Mouse (Mus musculus): ENCODE data around the gene Cers6. TPM values are rescaled to one million over a fixed set of nuclear protein-coding genes. Genes with fewer than 3 reads are reported as not detected.
A peak's percentile ranks its signal among the peaks of the same experiment; 100 is the strongest.

Gene Cers6
- polyA plus RNA-seq, 1 experiment from 2014 or later = 13.8 TPM

DNA sequence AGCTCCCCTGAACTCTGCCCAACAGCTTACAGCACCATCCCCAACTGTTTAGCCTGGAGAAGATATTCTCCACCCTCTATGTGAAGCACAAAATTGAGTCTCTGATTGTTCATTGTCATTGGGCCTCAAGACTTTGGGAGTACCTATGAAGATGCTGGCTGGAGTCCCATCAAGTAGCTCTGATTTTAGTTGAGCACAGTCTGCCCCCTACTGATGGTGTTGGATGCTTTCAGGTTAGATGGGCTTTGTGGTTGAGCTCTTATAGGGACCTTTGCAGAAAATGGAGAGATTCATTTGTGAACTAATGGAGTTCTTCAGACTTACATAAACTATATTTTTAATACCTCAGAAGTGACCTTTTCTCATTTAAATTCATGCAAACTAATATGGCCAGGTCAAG, 200.1 kb downstream of the Cers6 start:
- peak; percentile 72 for DNase-seq (ENCODE audit: low spot score)

DNA sequence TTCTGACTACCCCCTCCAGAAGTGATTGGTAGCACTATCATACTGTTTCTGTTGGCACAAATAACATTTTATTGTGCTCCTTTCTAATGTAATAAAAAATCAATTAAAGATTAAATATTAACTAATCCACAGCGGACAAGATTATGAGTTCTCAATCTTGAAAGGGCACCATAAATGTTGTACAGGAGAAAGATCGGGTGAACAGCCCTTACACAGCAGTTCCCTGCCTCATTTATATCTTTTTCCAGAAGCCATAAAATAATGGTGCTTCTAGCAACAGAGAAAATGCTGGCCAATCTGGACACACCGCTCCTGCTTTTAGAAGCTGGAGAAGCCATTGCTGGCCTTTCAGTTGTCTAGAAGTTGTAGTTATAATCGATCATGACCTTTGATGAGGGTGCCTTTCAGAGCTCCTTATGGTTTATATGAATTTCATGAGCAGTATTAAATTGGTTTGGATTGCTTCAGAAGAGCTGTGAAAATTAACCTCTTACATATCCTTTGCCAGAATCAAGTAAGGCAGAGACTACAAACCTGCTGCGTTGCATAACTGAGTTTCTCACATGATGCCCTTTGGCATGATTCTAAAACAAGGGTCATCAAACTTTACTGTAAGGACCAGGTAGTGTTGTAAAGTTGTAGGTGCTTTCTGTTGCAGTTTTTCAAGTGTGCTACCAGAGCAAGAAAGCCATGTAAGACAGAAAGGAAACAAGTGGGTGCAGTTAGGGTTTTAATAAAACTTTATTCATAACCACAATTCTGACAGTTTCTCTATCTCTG, 200.9 kb downstream of the Cers6 start:
- DNase-seq (ENCODE audit: low spot score) = no peak

DNA sequence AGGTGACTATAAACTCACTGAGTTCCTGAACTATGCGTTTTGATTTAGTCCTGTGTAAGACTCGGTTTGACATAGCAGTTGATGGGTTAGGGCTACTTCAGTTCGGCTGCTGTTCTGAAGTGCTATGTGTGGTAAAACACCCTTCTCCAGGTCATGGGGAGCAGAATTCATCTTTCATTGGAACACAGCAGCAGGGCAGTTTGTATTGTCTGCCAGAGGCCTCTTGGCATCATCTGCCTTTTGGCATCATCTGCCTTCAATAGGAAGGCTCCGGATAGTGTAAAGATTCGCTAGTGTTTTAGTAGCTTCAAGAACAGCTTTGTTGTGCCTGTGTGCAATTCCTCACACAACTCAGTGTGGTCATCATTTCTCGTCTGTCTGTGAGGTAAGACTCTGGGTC, 203.5 kb downstream of the Cers6 start:
- no peak for DNase-seq (ENCODE audit: low spot score)

DNA sequence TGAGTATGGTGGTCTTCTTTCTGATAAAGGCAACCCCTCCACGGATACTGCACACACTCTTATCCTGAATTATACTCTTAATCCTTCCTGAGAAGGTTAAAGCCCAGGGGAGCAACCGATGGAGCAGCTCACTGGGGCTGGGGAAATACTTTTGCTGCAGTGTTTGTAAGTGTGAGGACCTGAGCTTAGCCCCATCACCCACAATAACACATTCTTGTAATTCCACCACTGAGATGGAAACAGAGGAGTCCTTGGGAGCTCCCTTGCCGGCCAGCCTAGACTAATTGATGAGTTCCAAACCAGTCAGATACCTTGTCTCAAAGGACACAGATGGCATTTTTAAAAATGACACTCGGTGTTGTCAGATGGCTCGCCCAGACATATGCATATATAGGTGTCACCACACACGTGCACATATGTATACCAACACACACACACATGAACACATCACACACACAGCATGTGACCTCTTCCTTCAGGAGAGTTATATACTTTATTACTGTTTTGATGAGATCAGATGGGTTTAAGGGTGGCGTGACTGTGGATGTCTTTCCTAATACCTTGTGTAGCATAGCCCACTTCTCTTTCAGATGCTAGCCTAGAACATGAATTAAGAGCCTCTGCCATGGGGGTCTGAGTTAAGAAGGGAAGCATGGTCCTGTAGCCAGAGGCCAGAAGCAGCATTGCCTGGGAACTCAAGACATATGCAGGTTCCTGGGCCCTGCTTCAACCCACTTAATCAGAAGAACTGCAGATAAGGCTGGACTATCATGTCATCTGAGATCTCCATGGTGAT, 210.4 kb downstream of the Cers6 start:
- DNase-seq (ENCODE audit: low spot score) = no peak

DNA sequence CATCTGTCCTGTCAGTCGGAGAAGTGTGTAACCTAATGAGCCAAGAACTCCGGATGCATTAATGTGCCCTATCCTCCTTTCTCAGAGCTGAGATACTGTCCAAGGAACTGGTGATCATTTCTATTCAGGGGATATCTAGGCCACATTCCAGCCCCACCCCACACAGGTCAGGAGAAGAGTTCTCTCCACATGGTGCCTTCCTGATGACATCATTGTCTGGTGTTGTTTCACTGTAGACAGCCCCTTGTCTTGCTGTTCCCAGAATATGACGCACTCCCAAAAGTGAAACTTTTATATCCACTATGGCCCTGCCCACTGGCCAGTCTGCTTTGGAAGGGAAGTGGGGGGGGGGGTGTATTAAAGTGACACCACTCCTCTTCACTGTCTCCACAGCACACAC, 215.9 kb downstream of the Cers6 start:
- no peak for DNase-seq (ENCODE audit: low spot score)

DNA sequence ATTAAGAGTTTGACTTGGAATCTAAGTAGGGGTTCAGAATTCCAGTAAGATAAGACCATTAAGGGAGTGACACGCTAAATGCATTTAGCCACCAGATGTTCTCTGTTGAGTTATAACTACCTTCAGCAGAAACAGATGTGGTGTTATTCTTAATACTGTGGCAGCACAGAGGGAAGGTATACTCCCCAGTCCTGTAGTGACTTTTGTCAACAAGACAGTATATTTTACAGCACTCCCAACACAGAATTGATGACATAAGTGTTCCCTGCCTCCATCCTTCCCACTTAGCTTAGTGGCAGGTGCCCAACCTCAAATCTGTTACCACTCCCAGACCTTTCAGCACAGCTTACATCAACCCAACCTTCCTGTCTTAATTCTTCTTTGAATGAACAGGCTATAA, 219.5 kb downstream of the Cers6 start:
- no peak for DNase-seq (ENCODE audit: low spot score)

DNA sequence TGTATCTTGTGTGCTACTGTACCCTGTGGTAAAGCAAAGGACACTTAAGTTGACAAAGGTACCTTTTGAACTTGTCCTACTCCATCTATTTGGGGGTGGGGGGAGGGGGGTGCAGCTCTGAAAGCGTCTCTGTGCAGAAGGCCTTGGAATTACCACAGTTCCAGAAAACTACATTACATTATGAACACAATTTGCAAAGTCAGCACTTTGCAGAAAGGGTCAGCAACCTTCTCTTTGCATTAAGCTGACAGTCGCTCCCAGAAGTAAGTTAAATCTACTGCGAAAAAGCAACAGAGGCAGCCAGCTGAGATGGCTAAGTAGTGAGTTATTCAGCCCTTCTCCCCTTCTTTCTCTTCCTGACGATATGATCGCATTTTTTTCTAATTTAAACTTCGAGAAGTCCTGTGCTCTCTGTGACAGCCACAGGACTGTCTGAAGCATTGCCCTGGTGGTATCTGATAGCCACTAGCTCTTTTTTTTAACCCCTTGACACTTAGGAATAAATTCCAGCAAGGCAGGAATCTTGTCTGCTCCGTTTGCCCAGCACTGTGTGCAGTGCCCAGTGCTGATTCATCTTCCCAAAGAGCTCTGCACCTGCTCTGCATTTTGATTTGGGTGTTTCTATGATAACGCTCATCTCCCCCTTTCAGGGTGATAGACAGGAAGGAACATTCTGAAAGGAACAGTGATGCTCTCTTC, 221.4 kb downstream of the Cers6 start:
- DNase-seq (ENCODE audit: low spot score) = no peak

DNA sequence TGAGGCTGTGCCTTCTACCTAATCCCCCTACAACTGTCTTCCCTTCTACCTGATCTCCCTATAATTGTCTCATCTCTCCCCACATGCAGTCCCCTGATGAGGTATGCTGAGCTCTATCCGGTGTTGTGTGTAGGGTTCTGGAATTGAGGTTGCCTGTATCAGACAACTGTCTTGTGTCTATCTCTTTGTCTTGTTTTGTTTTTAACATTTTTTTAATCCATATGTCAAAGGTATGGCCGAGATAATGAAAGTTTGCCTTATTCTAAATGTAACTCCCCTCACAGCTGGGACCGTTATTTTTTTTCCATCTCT, 221.9 kb downstream of the Cers6 start:
- DNase-seq (ENCODE audit: low spot score) = no peak

DNA sequence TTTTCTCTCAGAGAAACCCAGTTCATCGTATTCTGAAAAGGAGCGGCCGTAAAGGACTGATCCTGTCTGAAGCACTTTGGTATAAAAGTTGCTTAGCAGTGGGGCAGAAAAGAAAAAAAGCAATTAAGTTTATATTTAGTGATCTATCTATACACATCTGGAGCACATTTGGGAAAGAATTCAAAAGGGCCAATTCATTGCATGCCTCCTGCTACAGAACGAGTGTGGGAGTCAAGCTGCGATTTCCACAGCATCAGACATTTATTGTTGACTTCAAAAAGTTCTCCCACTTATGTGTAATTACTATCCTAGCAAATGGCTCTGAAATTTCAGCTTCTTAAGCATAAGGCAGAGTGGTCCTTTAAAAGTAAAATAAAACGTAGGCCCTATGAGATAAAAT, 223.2 kb downstream of the Cers6 start:
- DNase-seq (ENCODE audit: low spot score) = no peak

DNA sequence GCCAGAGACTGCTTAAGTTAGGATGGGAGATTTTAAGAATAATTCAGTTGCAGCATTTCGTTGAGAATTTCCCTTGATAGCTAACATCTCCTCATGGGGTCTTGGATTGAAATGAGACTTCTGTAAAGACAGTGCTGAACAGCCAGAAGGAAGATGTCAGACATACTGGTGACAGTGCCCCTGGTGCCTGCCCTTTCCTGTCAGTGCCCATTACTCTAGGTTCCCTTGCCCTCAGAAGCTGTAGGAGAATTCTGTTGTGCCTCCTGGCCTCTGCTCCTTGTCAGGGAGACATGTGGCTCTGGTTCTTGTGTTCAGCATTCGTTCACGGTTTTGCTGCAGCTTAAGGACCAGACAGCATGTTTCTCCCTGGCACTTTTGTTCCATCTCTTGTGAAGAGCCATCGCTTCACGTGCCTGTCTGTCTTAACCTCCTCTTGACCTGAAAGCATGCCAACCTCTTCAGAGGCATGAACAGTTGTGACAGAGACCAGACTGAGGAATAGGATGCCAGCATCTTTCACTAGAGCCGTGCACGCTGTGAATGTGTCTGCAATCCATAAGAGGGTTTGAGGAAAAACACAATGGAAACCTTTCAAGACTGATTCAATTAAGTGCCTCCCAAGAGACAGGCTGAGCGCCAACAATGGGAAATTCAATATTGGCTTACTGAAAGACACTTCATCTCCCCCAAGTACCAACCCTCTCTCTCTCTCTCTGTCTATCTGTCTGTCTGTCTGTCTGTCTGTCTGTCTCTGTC, 225.4 kb downstream of the Cers6 start:
- no peak for DNase-seq (ENCODE audit: low spot score)

DNA sequence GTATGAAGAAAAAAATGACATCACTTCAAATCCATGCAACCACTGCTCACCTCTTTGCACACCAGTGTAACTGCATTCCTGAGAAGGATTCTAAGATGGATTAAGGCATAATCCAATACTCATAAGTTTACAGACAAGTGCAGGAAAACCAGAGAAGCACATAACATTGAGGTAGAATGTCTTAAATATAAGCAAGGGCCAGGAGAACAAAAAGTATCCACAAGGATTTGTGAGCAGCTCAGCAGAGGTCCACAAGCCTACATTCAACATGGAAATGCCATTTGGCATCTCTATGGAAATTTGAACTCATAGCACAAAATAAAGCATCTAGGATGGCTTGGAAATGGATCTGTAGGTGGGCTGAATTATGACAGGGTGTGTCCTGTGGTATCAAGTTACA, 234.6 kb downstream of the Cers6 start:
- no peak for DNase-seq (ENCODE audit: low spot score)

DNA sequence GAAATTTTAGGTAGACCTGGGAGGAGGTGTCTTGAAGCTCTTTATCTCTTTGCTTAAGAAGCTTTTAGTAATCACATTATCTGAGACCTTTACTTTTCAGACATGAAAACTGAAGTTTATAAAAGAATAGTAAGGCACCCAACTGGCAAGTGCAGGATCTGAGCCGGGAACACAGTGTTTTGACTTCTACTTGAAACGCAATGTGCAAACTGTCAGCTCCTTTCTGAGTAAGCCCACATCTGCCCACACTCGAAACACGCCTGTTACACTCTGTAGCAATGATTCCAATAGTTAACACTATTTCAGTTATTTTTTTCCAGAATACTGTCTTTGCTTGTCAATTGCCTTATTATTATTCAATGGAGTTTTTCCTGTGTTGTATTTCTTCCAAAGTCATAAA, 235.6 kb downstream of the Cers6 start:
- no peak for DNase-seq (ENCODE audit: low spot score)

DNA sequence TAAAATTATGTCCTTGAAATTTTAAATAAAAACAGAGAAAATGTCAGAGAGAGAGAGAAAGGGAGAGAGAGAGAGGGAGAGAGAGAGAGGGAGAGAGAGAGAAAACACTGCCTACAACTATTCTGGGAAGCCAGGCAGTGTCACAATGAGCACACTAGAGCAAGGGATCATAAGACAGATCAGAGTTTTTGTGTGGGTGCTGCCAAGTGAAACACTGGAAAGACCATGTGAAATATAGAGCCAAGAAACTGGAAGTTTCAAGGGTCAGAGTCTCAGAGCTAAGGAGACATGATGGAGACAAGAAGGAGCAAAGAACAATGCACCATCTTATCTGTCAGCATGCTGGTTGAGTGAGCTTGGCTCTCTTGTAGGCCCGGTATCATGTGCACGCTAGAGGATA, 236.3 kb downstream of the Cers6 start:
- DNase-seq (ENCODE audit: low spot score) = no peak

DNA sequence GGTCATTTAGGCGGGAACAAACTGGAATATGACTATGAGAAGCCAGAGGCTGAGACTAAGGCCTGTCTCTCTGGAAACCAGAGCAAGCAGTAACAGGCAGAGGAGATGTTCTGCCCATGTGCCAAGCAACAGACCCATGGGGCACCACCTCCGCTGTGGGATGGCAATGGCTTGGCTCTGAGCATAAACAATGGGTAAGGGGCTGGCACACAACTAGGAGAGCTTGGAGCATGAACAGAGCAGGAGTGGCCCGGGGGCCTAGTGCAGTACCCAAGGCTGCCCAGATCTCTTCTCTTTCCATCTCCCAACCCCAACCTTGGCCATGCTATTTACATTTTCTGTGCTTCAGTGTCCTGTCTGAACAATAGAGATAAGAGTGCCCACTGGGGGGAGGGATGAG, 237.5 kb downstream of the Cers6 start:
- no peak for DNase-seq (ENCODE audit: low spot score)

DNA sequence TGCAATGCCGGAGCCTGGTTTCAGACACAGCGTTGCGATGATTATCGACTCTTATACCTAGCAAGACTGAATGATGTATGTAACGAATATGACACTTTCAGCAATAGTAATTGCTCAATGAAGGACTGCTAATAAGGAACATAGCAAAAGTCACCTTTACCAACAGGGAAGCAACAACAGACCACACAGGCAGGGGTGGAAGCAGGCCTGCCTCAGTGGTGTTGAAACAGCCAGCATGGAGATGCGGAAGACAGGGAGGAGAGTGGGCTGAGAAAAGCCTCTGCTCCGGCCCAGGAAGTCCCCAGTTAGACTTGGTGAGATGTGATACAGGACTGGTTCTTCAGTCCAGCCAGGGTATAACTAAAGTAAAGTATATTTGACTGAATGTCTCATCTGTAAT, 237.9 kb downstream of the Cers6 start:
- DNase-seq (ENCODE audit: low spot score) = no peak

DNA sequence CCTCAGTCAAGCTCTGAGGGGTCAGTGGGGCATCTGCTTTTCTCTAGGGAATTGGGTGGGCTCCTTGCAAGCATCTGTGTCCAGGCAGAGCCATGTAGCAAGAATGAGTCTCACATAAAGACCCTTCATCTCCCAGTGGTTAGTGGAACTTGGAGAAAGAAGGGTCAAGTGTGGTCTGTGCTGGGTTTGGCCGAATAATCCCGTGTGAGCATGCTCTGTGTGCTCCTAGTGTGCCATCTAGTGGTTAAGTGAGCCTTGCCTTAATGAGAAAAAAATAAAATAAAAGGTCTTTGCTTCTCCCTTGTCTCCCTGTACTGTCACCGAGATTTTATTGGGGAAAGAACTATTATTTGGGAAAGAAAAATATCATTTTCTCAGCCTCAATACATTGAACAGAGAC, 239.5 kb downstream of the Cers6 start:
- DNase-seq (ENCODE audit: low spot score) = peak; percentile 29

DNA sequence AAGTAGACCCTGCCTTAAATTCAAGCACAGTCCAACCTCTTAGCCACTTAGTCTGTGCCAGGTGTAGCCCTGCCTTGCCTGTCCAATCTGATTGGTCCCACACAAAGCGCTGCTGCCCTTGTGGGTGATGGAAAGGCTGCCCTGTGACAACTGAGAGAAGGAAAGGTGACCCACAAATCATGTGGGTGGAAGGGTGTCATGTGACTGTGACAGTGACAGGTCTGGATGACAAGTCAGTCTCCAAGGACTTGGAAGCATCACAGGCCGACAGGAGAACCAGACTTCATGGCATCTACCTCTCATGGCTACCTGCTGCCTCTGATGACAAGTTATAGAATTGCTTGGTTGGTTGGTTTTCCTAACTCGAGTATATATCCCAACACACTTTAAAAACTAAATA, 242.3 kb downstream of the Cers6 start:
- no peak for DNase-seq (ENCODE audit: low spot score)

DNA sequence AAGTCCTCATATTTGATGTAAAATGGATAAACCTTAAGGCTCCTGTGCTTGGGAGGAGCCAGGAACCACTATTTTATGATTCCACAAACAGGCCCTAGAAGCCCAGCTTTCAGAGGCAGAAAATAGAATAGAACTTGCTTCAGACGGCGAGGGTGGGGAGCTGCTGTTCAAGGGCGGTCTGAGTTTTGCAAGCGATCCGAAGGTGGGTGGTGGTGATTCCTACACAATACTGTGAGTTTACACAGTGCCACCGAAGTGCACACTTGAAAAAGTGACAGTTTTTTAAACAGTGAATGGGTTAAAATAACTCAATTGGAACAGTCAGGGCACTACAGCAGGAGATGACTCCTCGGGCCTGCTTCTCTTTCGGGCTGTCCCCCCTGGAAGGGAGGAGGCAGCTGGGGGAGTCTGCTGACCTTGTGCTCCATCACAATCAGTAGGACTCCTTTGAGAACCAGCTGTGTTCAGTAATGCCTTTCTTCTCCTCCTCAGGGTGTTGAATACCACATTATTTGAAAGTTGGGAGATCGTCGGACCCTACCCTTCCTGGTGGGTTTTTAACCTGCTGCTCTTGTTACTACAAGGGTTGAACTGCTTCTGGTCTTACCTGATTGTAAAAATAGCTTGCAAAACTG, 243.4 kb downstream of the Cers6 start:
- no peak for DNase-seq (ENCODE audit: low spot score)

DNA sequence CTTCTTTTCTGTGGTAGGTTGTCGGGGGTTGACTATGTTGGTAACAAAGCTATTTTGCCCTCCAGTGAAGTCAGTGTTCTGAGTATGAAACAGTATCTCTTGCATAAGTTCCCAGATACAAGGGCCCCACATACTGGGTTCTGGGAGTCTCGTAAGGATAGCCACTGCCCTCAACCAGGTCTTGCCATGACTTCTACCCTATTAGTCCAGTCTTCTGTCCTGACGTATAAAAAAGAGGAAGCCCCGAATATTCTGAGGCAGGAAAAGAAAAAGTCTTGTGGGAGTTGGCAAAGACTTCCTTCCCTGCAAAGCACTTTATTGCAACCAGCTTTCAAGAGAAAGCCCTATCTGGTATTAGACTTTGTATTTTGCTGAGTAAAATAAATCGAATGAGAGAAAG, 248.0 kb downstream of the Cers6 start:
- DNase-seq (ENCODE audit: low spot score) = peak; percentile 38

DNA sequence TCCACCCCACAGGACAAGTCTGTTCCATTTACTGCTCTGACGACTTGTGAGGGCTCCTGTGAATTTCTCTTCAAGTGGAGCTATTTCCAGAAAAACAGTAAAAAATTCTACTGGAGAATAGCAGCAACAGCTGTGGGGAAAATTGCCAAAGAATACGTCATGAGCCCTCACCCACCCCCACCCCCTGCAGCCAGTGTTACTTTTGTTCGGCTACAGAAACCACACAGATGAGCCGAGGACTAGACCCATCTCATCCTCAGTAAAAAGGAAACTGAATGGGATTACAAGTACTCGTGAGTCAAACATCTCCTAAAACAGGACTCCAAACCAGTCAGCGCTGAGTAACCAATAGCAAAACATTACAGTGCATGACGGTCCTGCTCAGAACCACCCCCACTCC, 248.5 kb downstream of the Cers6 start:
- DNase-seq (ENCODE audit: low spot score) = no peak

DNA sequence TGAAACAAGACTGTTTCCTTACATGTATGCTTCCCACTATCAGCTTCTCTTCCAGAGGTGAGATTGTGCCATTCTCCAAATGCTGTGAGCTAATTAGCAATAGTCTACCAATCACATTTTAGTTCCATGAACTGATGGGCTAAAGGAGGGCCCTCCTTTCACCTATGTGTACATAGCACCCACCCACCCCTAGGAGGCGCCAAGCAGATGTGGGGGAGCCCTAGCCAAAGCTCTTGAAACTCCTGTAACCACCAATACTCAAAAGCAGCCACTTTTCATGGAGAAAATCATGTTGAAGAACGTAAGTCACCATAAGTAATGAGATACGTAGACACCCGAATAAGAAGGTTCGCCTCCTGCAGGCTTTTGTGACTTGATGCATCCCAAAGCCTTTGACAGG, 251.4 kb downstream of the Cers6 start:
- no peak for DNase-seq (ENCODE audit: low spot score)

All from thymus, postnatal 0 days (tissue).